Mouse (Mus musculus): Measurements from ENCODE around the gene AY761185. TPM values are rescaled to one million over a fixed set of nuclear protein-coding genes. Genes with fewer than 3 reads are reported as not detected.

Gene AY761185
- polyA plus RNA-seq, 1 experiment from 2014 or later = not detected

Other genes starting within 250 kb of the AY761185 start
- gene Defb33, start 52.0 kb downstream of the AY761185 start, polyA plus RNA-seq (2015; fragmentation: Nextera tagmentation; extraction: Ambion mirVana) = not detected in 2 replicates
- gene Gm15056, start 42.1 kb downstream of the AY761185 start, polyA plus RNA-seq (2015; fragmentation: Nextera tagmentation; extraction: Ambion mirVana) = not detected in 2 replicates
- not detected in 2 replicates for gene Gm6040, start 22.6 kb downstream of the AY761185 start, polyA plus RNA-seq (2015; fragmentation: Nextera tagmentation; extraction: Ambion mirVana)
- gene Defa21, start 80.8 kb upstream of the AY761185 start, polyA plus RNA-seq (2015; fragmentation: Nextera tagmentation; extraction: Ambion mirVana) = not detected in 2 replicates
- gene Defa23, start 110.3 kb upstream of the AY761185 start, polyA plus RNA-seq (2015; fragmentation: Nextera tagmentation; extraction: Ambion mirVana) = not detected in 2 replicates
- not detected in 2 replicates for gene Defa35, start 120.3 kb upstream of the AY761185 start, polyA plus RNA-seq (2015; fragmentation: Nextera tagmentation; extraction: Ambion mirVana)
- not detected in 2 replicates for gene Defa25, start 139.7 kb upstream of the AY761185 start, polyA plus RNA-seq (2015; fragmentation: Nextera tagmentation; extraction: Ambion mirVana)
- not detected in 2 replicates for gene Gm14851, start 151.3 kb upstream of the AY761185 start, polyA plus RNA-seq (2015; fragmentation: Nextera tagmentation; extraction: Ambion mirVana)
- not detected in 2 replicates for gene Defa30, start 189.9 kb upstream of the AY761185 start, polyA plus RNA-seq (2015; fragmentation: Nextera tagmentation; extraction: Ambion mirVana)
- not detected in 2 replicates for gene Defa22, start 217.6 kb upstream of the AY761185 start, polyA plus RNA-seq (2015; fragmentation: Nextera tagmentation; extraction: Ambion mirVana)
- gene Defa31, start 246.9 kb upstream of the AY761185 start, polyA plus RNA-seq (2015; fragmentation: Nextera tagmentation; extraction: Ambion mirVana) = not detected in 2 replicates

Data from hindbrain, embryonic 16.5 days (tissue).